Mouse (Mus musculus) cerebellum, postnatal 25 days (tissue): Measurements from ENCODE around the gene Zkscan14.

Experiments used
- DNase-seq, 2 experiments: peaks; one replicate each; pipeline ENCODE4 v3.0.0; 2021; ENCODE audit warnings: mixed read lengths in 2 of 2

The Zkscan14 gene

GRCm38 (mm10) chr5:145200387-145200786, 1.3 kb downstream of the Zkscan14 start:
- no peak for DNase-seq

- DNase-seq = no peak
These were observed 9.7 kb downstream of the Zkscan14 start, which contains the start of gene Atp5j2 for GRCm38 (mm10) chr5:145191962-145192361. Gene Atp5j2 (minus strand): TSS chr5:145192062.

- DNase-seq = peak; percentile 94 to 97
These were observed 10.5 kb downstream of the Zkscan14 start for GRCm38 (mm10) chr5:145190875-145191798.

GRCm38 (mm10) chr5:145190373-145190772, 11.3 kb downstream of the Zkscan14 start:
- DNase-seq = no peak

- DNase-seq = no peak
These were observed 12.3 kb downstream of the Zkscan14 start for GRCm38 (mm10) chr5:145189416-145189815.

- DNase-seq = no peak
These were observed 16.4 kb downstream of the Zkscan14 start for GRCm38 (mm10) chr5:145185244-145185643.

GRCm38 (mm10) chr5:145178461-145178980, 23.1 kb downstream of the Zkscan14 start:
- no peak for DNase-seq

GRCm38 (mm10) chr5:145167306-145167661, 34.4 kb downstream of the Zkscan14 start:
- DNase-seq = no peak

- peak; percentile 98 to 99 for DNase-seq
These were observed 34.9 kb downstream of the Zkscan14 start, which contains the start of the genes Ptcd1 and Cpsf4 for GRCm38 (mm10) chr5:145166536-145167305. Gene Ptcd1 (minus strand): TSS chr5:145167108. Gene Cpsf4 (plus strand): TSS chr5:145167213.

GRCm38 (mm10) chr5:145165184-145165583, 36.5 kb downstream of the Zkscan14 start:
- DNase-seq = no peak

GRCm38 (mm10) chr5:145164710-145165109, 37.0 kb downstream of the Zkscan14 start:
- no peak for DNase-seq

- DNase-seq = no peak
These were observed 40.3 kb downstream of the Zkscan14 start for GRCm38 (mm10) chr5:145161361-145161760.

GRCm38 (mm10) chr5:145152690-145153089, 49.0 kb downstream of the Zkscan14 start:
- no peak for DNase-seq

- no peak for DNase-seq
These were observed 52.4 kb downstream of the Zkscan14 start for GRCm38 (mm10) chr5:145149294-145149693.

- no peak for DNase-seq
These were observed 53.9 kb downstream of the Zkscan14 start for GRCm38 (mm10) chr5:145147748-145148147.
